Mouse (Mus musculus) heart, adult 9 months (tissue): ENCODE results near the gene Rasal1.

Source experiments
- DNase-seq, 2 experiments: peaks; one replicate each; pipeline ENCODE4 v3.0.0; 2022; ENCODE audit warnings: low spot score in 2 of 2

Gene Rasal1

DNA sequence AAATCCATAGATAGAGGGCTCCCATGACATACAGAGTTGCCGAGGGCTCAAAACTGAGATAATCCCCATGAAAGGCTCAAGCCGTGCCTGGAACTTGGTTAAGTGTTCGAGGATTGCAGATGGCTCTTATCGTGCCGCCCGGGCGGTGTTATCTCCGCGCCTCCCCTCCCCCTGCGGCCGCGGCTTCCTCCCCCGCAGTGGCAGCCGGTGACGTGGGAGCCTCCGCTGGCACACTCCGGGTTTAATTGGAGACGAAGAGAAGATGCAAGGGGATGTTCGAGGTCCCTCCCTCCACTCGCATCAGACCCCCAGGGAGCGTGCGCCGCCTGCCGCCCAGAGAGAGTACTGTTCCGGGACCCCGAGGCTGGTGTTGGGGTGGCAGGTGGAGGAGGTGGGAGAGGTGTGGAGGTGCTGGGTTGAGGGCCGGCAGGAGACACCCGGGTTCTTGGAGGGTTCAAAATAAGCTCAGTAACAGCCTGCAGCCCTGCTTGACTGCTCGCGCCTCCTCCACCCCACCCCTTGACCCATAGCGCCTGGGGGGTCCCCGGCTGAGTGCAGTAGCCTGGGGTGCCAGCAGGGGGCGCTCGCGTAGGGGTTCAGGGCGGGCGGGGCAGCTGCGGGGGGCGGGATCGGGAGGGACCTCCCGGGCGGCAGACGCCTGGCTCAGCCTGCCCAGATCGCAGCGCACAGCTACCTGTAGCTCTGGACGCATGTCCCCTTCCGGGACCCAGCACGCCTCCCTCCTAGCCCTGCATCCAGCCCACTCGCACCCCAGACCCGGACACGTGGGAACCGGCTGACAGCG is at the start of gene Rasal1:
Rasal1 (plus strand) TSS at position 244 of the 805 bp plus-strand sequence.
- DNase-seq, result no peak

DNA sequence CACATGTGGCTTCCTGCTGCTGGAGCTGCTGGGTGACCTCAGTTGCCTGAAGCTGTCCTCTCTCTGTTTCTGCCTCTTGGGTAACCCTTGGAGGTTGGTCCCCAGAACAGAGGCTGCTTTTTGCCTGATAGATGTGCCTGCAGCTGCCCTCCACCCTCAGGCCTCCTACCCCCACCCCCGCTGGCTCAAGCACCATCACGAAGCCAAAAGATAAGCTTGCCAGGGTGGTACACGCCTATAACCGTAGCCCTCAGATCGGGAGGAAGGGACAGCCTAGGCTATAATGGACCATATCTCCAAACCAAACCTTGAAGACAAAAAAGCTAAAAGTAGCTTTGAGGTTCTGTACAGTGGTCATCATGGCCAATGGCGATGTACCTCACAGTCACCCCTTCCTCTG is 49.0 kb upstream of the Rasal1 start:
- DNase-seq, result no peak

DNA sequence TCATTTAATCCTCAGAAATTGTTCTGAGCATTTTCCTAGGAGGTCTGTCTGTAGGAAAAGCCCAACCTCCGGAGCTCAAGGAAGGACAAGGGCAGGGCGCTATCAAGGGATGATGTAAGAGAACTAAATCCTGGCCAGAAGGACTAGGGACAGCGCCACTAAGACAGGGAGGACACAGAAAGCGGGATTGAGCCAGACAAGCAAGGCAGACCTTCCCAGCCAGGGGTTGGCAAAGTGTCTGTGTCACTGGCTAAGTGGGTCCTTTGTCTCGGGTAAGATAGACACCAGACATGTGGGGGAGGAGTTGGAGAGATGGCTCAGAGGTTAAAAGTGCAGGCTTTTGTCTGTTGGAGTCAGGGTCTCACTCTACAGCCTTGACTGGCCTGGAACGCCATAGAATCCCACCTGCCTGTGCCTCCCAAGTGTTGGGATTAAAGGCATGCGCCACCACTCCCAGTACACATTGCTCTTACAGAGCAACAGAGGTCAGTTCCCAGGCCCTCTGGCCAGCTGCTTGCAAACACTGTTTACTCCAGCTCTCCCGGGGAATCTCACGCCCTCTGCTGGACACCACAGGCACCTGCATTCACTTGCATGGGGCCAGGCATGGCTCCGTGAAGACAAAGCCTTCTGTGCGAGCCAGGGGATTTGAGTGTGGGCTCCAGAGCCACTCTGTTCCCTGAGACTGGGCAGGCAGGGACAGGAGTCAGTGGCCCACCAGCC is 47.5 kb upstream of the Rasal1 start:
- no peak for DNase-seq

GRCm38 (mm10) chr5:120602210-120602609 is 46.4 kb upstream of the Rasal1 start:
- no peak for DNase-seq

GRCm38 (mm10) chr5:120603515-120603914 is 45.1 kb upstream of the Rasal1 start:
- DNase-seq, result no peak

GRCm38 (mm10) chr5:120604839-120605238 is 43.8 kb upstream of the Rasal1 start:
- DNase-seq, result peak; percentile 55 to 74

GRCm38 (mm10) chr5:120605241-120605661 is 43.4 kb upstream of the Rasal1 start:
- DNase-seq, result no peak

- DNase-seq, result peak; percentile 71 to 86
These were observed 42.9 kb upstream of the Rasal1 start for GRCm38 (mm10) chr5:120605688-120606087.

GRCm38 (mm10) chr5:120606590-120607200 is 41.9 kb upstream of the Rasal1 start:
- no peak for DNase-seq

GRCm38 (mm10) chr5:120607335-120607734 is 41.3 kb upstream of the Rasal1 start:
- DNase-seq, result no peak

GRCm38 (mm10) chr5:120609246-120609775 is 39.3 kb upstream of the Rasal1 start:
- no peak for DNase-seq

DNA sequence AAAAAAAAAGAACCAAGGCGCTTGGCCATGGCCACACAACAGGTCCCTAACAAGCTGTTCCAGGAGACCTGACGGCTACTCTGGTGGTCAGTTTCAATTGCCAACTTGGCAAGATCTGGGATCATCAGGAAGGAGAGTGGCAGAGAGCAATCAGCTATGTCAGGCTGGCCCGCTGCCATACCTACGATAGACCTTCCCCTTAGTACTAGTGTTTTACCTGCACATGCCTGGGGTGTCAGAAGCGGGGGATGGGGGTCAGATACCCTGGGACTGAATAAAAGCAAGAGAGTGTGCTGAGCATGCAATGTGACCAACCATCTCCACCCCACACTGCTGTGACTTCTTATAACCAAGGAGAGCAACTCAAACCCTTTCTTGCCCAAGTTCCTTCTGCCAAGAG is 37.7 kb upstream of the Rasal1 start:
- no peak for DNase-seq

DNA sequence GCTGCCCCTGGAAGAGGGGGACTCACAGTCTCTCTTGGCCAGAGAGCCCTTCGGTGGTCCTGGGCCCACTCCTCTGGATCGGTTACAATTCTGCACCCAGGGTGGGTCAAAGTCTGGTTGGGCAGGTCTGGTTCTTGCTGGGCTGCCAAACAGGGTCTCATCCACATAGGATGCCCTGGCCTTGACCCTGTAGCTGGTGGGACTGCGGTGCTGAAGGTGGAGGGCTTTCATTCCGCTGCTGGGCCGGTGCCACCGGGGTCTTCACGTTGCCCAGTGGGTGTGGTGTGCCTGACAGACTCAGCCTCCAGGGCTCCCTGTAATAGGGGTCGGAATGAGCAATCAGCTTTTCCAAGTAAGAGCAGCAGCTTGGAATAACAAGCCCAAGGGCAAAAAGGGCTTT is 37.2 kb upstream of the Rasal1 start:
- no peak for DNase-seq

DNA sequence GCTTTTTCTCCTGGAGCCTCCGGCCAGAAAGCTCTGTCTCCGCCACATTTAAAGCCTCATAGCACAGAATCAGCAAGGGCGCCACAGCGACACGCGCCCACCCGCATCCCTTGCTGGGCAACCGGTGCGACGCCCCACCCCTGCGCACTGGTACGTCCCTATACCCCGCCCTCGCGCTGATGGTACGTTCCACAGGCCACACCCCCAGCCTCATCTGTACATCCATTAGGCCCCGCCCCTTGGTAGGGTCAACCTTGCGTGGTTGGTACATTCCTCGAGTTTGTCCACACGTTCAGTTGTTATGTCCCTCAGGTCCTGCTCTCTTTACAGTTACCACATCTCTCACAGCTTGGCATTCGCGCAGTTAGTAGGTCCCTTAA is 36.2 kb upstream of the Rasal1 start, which contains the start of the genes Rita1 and Ddx54:
Rita1 (minus strand) TSS at position 148 of the 380 bp plus-strand sequence.
Ddx54 (plus strand) TSS at position 298 of the 380 bp plus-strand sequence.
- DNase-seq, result peak; percentile 96 to 99

DNA sequence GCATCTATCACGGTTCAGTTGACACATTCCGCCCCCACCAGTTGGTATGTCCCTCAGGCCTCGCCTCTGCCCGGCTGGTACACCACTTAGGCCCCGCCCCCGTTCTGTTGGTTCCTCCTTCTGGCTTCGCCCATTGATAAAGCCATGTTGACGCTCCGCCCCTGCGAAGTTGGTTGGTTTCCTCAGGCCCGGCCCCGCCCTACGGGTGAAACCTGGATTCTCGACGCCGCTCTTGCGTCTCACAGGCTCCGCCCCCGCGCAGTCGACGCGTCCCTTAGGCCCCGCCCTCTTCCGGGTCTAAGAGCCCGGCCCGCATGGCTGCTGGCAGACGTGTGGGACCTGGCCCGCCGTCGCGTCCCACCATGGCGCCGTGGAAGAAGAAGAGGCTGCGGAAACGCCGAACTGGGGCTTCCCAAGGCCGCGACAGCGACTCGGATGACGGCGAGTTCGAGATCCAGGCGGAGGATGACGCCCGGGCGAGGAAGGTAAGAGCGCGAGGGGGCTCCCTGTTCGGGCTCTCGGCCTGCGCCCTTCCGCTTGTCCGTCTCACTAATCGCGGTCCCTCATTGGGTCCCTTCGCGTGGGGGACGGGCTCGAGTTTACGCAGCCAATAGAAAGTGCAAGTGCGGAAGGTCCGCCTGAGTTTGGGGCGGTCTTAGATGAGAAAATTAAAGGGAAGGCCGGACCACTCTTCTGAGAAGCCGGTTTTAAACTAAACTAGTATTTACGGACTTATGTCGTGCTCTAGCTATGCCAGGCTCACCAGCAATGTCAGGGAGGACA is 35.6 kb upstream of the Rasal1 start:
- DNase-seq, result peak; percentile 100

- DNase-seq, result no peak
These were observed 32.7 kb upstream of the Rasal1 start for GRCm38 (mm10) chr5:120615903-120616302.

DNA sequence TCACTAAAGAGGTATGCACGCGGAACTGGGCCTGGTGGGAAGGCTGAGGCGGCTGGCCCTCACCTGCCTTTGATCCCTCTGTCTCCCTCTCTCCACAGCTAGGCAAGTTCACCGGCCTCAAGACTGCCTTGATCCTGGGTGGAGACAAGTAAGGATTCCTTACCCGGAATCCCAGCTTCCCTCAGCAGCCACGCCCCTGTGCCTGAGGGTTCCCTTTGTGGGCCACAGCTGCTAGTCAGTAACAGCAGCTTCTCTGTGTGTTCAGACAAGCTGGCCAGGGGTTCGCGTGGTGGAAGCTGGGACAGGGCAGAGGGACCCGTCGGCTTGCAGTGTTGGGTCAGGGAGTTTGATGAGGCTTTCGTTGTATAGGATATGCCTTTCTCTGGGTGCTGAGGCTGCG is 29.8 kb upstream of the Rasal1 start:
- DNase-seq, result no peak

- DNase-seq, result no peak
These were observed 29.4 kb upstream of the Rasal1 start for GRCm38 (mm10) chr5:120619201-120619600.

DNA sequence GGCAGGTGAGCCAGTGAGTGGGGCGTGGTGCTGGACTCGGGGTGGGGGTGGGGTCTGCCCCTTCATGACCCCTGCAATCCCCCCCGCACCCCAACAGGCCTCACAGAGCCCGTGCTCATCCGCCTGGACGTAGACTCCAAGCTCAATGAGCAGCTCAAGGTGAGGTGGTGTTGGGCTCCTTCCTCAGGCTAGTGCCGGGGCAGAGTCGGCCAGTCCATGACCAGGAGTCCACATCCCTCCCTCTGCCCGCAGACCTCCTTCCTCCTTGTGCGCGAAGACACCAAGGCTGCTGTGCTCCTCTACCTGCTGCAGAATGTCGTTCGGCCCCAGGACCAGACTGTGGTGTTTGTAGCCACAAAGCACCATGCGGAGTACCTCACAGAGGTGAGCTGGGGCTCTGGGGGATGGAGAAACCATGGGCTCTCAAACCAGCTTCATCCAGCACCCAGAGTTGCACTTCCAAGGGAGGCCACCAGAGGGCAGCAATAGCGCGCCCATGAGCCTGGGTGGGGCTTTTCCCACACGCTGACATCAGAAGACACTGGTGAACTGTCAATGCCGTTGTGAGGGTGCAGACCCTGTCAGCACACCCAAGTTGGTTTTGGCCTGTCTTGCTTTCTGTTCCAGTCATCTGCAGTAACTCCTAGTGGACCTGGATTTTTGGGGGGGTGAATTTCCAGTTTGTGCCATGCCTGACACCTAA is 28.1 kb upstream of the Rasal1 start:
- DNase-seq, result peak; percentile 57 to 66

- DNase-seq, result no peak
These were observed 27.4 kb upstream of the Rasal1 start for GRCm38 (mm10) chr5:120621078-120621765.
